ENCODE assay signal across 21 mouse cellular contexts in genomic region chr3:51526891-51527290, GRCm38 (mm10). TPM values are rescaled to one million over a fixed set of nuclear protein-coding genes. Genes with fewer than 3 reads are reported as not detected.
DNase-seq lines count a peak whose midpoint lies in the region; ATAC-seq lines count a peak whose summit lies in the region.
"Had no signal": no experiment of that assay in that cellular context is flagged by ENCODE, and none has a peak within 500 bp of the region (broad histone marks: within the 10 kb centered on the region; RNA-seq: fewer than 3 reads in every experiment).

No protein-coding gene starts in this region.

- intact Hi-C loops in left cerebral cortex, postnatal 4 days (cut with DNase I), result no loop called here
- intact Hi-C loops in left cerebral cortex, postnatal 14 days (cut with DNase I), result no loop called here
- intact Hi-C loops in heart, postnatal 25 days (cut with DNase I), result no loop called here

- ATAC-seq in monocyte, adult 5-6 weeks (replicated peaks; ENCODE audit: insufficient number of reproducible peaks, low FRiP score, low TSS enrichment, poor library complexity, severe bottlenecking), result no peak
- ATAC-seq: forebrain, embryonic 14.5 days; liver, embryonic 12.5 days; liver, postnatal 0 days; midbrain, embryonic 16.5 days had no signal

- peak; percentile 66 to 75 for DNase-seq in left cerebral cortex, adult 18-20 months (ENCODE audit: low spot score in 2 of 2)
- no peak for DNase-seq in left cerebral cortex, postnatal 4 days
- peak; percentile 68 to 82 for DNase-seq in left cerebral cortex, postnatal 14 days (ENCODE audit: low spot score in 2 of 2)
- DNase-seq in right cerebral cortex, postnatal 14 days, result peak; percentile 38
- DNase-seq in heart, postnatal 25 days (ENCODE audit: low spot score), result no peak
- DNase-seq in spleen, adult 12 weeks (ENCODE audit: low spot score), result no peak
- DNase-seq: adrenal gland, postnatal 14 days; cerebellum, adult 11-12 months; cerebellum, adult 9-11 months; embryo, embryonic 11 days; heart, postnatal 36 days; kidney, adult 11 months; kidney, postnatal 14 days; layer of hippocampus, adult 9-11 months; liver, postnatal 0 days; lung, postnatal 36 days; thymus, postnatal 25 days had no signal

RNA-seq across cellular contexts. Expression of gene Setd7, which starts 33.8 kb away (rescaled TPM):
- total RNA-seq in left cerebral cortex, adult 18-20 months (2021), result 100 to 1,000 TPM; 125 to 129 TPM
- total RNA-seq in left cerebral cortex, postnatal 4 days (2021), result 10 to 100 TPM; 38.2 to 41.1 TPM
- total RNA-seq in left cerebral cortex, postnatal 14 days (2021), result 10 to 100 TPM; 76.1 to 80.7 TPM
- 17.5 to 30.9 TPM (median 24.9 TPM) in 3 replicates for total RNA-seq in monocyte, adult 5-6 weeks (2017)
- 10 to 100 TPM; 55.4 to 64.8 TPM for total RNA-seq in heart, postnatal 25 days (2021)

RNA-seq across cellular contexts. Expression of gene Rab33b, which starts 43.2 kb away (rescaled TPM):
- 10 to 100 TPM; 18.5 to 20.9 TPM for total RNA-seq in left cerebral cortex, adult 18-20 months (2021)
- 10 to 100 TPM; 33.3 to 34.3 TPM for total RNA-seq in left cerebral cortex, postnatal 4 days (2021)
- 10 to 100 TPM; 21.1 to 21.7 TPM for total RNA-seq in left cerebral cortex, postnatal 14 days (2021)
- 34.2 to 41.6 TPM (median 36.8 TPM) in 3 replicates for total RNA-seq in monocyte, adult 5-6 weeks (2017)
- 1 to 10 TPM; 7.9 to 9.4 TPM for total RNA-seq in heart, postnatal 25 days (2021)

Comparison
In these comparisons a context has a peak if more than half of its experiments do, and no peak if none do; other contexts are left out.
1. DNase-seq: peak in left cerebral cortex, adult 18-20 months (2 of 2), left cerebral cortex, postnatal 14 days (2 of 2) and right cerebral cortex, postnatal 14 days (single experiment); none in left cerebral cortex, postnatal 4 days (single experiment), heart, postnatal 25 days (single experiment) and spleen, adult 12 weeks (single experiment).